Comparison of ENCODE assay signal across 29 mouse cellular contexts in genomic region chr11:101806741-101807140, GRCm38 (mm10). TPM values are rescaled to one million over a fixed set of nuclear protein-coding genes. Genes with fewer than 3 reads are reported as not detected.
DNase-seq lines count a peak whose midpoint lies in the region; ATAC-seq lines count a peak whose summit lies in the region.
"Had no signal": no experiment of that assay in that cellular context is flagged by ENCODE, and none has a peak within 500 bp of the region (broad histone marks: within the 10 kb centered on the region; RNA-seq: fewer than 3 reads in every experiment).

No protein-coding gene starts in this region.

- 0 out of 2 replicates have a peak overlapping the region, but pooled peaks have one; percentile 16 for H3K27ac ChIP-seq in limb, embryonic 10.5 days
- H3K27ac ChIP-seq: forebrain, embryonic 15.5 days; heart, embryonic 15.5 days; intestine, embryonic 15.5 days; limb, embryonic 12.5 days; liver, embryonic 13.5 days; midbrain, embryonic 13.5 days had no signal

- 67% methylated on average over 12 of the region's 12 CpGs for WGBS in limb, embryonic 10.5 days

- DNase-seq in 3134 (ENCODE audit: extremely low read depth, insufficient read length, low spot score) (peak; percentile 71), 3T3-L1 (ENCODE audit: low read depth, low spot score) (peak; percentile 75), NIH3T3 (ENCODE audit: low read depth) (peak; percentile 64)
- DNase-seq in limb, embryonic 10.5 days (ENCODE audit: low spot score): no peak
- no peak for DNase-seq in gastrocnemius, postnatal 14 days
- DNase-seq in left cerebral cortex, adult 18-20 months (ENCODE audit: low spot score in 2 of 2): no peak
- DNase-seq: cerebellum, adult 11 months; cerebellum, adult 9-11 months; heart, postnatal 4 days; kidney, adult 8-10 months; kidney, postnatal 10 days; liver, embryonic 13.5 days; lung, adult 2 months; lung, postnatal 14 days; right cerebral cortex, postnatal 14 days; spleen, adult 18-20 months; thymus, postnatal 14 days had no signal

- intact Hi-C loops in gastrocnemius, postnatal 14 days (cut with DNase I; ENCODE audit: low total_unique reads): no loop called here

- H3K4me1 ChIP-seq in limb, embryonic 10.5 days: peaks cover 20% of the 10 kb centered on the region
- H3K4me1 ChIP-seq: forebrain, embryonic 15.5 days; liver, embryonic 13.5 days; megakaryocyte, embryonic 14.5 days; midbrain, embryonic 13.5 days had no signal

- H3K36me3 ChIP-seq in limb, embryonic 10.5 days: no peaks in the 10 kb centered on the region
- H3K36me3 ChIP-seq: forebrain, embryonic 15.5 days; G1E; heart, embryonic 15.5 days; intestine, embryonic 15.5 days; limb, embryonic 12.5 days; liver, embryonic 13.5 days; midbrain, embryonic 13.5 days had no signal

- H3K9me3 ChIP-seq in limb, embryonic 10.5 days (replicated peaks): no peaks in the 10 kb centered on the region
- H3K9me3 ChIP-seq: forebrain, embryonic 15.5 days; G1E; heart, embryonic 15.5 days; intestine, embryonic 15.5 days; liver, embryonic 13.5 days; midbrain, embryonic 13.5 days had no signal

- ATAC-seq in megakaryocyte, adult 5-6 weeks (ENCODE audit: poor library complexity, severe bottlenecking): no peak
- ATAC-seq: CD4-positive, CD25-positive, alpha-beta regulatory T cell, adult 4 months; forebrain, embryonic 15.5 days; hindbrain, embryonic 16.5 days; intestine, embryonic 15.5 days; midbrain, embryonic 13.5 days had no signal

- peaks cover 35% of the 10 kb centered on the region for H3K27me3 ChIP-seq in limb, embryonic 10.5 days (ENCODE audit: low read depth, poor library complexity, severe bottlenecking)
- H3K27me3 ChIP-seq: forebrain, embryonic 15.5 days had no signal

- H3K4me3 ChIP-seq in limb, embryonic 10.5 days: no peak overlapping the region
- H3K4me3 ChIP-seq: forebrain, embryonic 15.5 days; heart, embryonic 15.5 days; intestine, embryonic 15.5 days; limb, embryonic 12.5 days; liver, embryonic 13.5 days; megakaryocyte, embryonic 14.5 days; midbrain, embryonic 13.5 days had no signal

RNA-seq across cellular contexts. Expression of gene Etv4, which starts 21.6 kb away (rescaled TPM):
- 37.8 and 48.3 TPM in 2 replicates for polyA plus RNA-seq in limb, embryonic 10.5 days (2016; fragmentation: Nextera tagmentation; extraction: Ambion mirVana)
- total RNA-seq in megakaryocyte, adult 5-6 weeks (2015): not detected in 2 replicates
- total RNA-seq in megakaryocyte, adult 5-6 weeks (2017): not detected in 2 replicates
- total RNA-seq in gastrocnemius, postnatal 14 days (2021): 1 to 10 TPM; 4.1 to 4.9 TPM
- 10 to 100 TPM; 11.5 to 15.1 TPM for total RNA-seq in left cerebral cortex, adult 18-20 months (2021)
- total RNA-seq: granulocyte monocyte progenitor cell, adult 5-6 weeks; monocyte, adult 5-6 weeks had no signal
- polyA plus RNA-seq: CD4-positive, CD25-positive, alpha-beta regulatory T cell, adult 4 months had no signal

Comparison
In these comparisons a context has a peak if more than half of its experiments do, and no peak if none do; other contexts are left out.
1. DNase-seq: peak in 3134 (single experiment), 3T3-L1 (single experiment) and NIH3T3 (single experiment); none in limb, embryonic 10.5 days (single experiment), gastrocnemius, postnatal 14 days (single experiment) and left cerebral cortex, adult 18-20 months (0 of 2).
2. RNA of gene Etv4, which starts 21.6 kb away (total RNA-seq): 11.5 to 15.1 TPM in left cerebral cortex, adult 18-20 months and 4.1 to 4.9 TPM in gastrocnemius, postnatal 14 days; not detected in megakaryocyte, adult 5-6 weeks; every median in the first group is over 4 times any median in the second.